Mouse (Mus musculus) liver, adult 2 months (tissue): ENCODE results near the gene Slc2a3. TPM values are rescaled to one million over a fixed set of nuclear protein-coding genes. Genes with fewer than 3 reads are reported as not detected.

Source experiments
- DNase-seq: peaks from one replicate; pipeline ENCODE4 v3.0.0-alpha.2; 2011; ENCODE audit warnings: low read depth, low spot score; ENCODE audit errors: extremely low read depth
- H3K27ac ChIP-seq: fragments of 200-500 bp; replicated peaks from 2 replicates; pipeline ENCODE4 v1.5.1; 2012; ENCODE audit warnings: low read depth, mild to moderate bottlenecking, control low read depth, inconsistent platforms, low read length; ENCODE audit not compliant: insufficient read depth
- H3K27me3 ChIP-seq: fragments of 200-500 bp; 2 replicates; pipeline ENCODE4 v1.6.1; 2012; ENCODE audit warnings: mild to moderate bottlenecking, moderate library complexity, low read length, inconsistent platforms; ENCODE audit not compliant: control insufficient read depth, insufficient read depth
- H3K36me3 ChIP-seq: fragments of 200-500 bp; 2 replicates; pipeline ENCODE4 v1.6.1; 2012; ENCODE audit warnings: low read length, inconsistent platforms; ENCODE audit not compliant: control insufficient read depth, insufficient read depth
- H3K4me1 ChIP-seq: fragments of 200-500 bp; 2 replicates; pipeline ENCODE4 v1.6.1; 2011; ENCODE audit warnings: low read length; ENCODE audit not compliant: control insufficient read depth, insufficient read depth
- H3K4me3 ChIP-seq: fragments of 200-500 bp; 2 replicates; pipeline ENCODE4 v1.5.1; 2011; ENCODE audit warnings: low read depth, mild to moderate bottlenecking, control low read depth, low read length, moderate library complexity; ENCODE audit not compliant: insufficient read depth
- H3K79me2 ChIP-seq: fragments of 200-500 bp; 2 replicates; pipeline ENCODE4 v1.6.1; 2012; ENCODE audit warnings: inconsistent platforms, mild to moderate bottlenecking, low read length, moderate library complexity; ENCODE audit not compliant: control insufficient read depth, insufficient read depth
- H3K9ac ChIP-seq: fragments of 200-500 bp; 2 replicates; pipeline ENCODE4 v1.6.1; 2012; ENCODE audit warnings: low read depth, mild to moderate bottlenecking, control low read depth, inconsistent platforms, low read length
- CTCF ChIP-seq: fragments of 200-500 bp; IDR thresholded peaks from 2 replicates; pipeline ENCODE4 v1.5.1; 2011; ENCODE audit warnings: low read depth, low read length, control low read depth
- POLR2A ChIP-seq: fragments of 200-500 bp; IDR thresholded peaks from 2 replicates; pipeline ENCODE4 v1.6.1; 2011; ENCODE audit warnings: low read length, control low read depth; ENCODE audit not compliant: insufficient read depth; ENCODE audit errors: extremely low read depth
- WGBS: fragments of 180-500 bp; shearing (Covaris S2); methylation state at CpG from one replicate; pipeline ENCODE4 v1.1.7; 2018; 5-methylcytosine and 5-hydroxymethylcytosine counted together
- polyA plus RNA-seq: library from polyadenylated mRNA; depleted of rRNA; stranded (reverse); fragments of >200 nt; gene quantifications from 2 replicates; pipeline ENCODE4 v1.2.3, GENCODE M21; 2012
- total RNA-seq: library from RNA; depleted of rRNA; stranded (reverse); fragments of >200 nt; gene quantifications from 2 replicates; pipeline ENCODE4 v1.2.3, GENCODE M21; 2014

Slc2a3 gene
- total and polyA plus RNA-seq, 2 experiments, result 0.28 to 0.66 TPM

DNA sequence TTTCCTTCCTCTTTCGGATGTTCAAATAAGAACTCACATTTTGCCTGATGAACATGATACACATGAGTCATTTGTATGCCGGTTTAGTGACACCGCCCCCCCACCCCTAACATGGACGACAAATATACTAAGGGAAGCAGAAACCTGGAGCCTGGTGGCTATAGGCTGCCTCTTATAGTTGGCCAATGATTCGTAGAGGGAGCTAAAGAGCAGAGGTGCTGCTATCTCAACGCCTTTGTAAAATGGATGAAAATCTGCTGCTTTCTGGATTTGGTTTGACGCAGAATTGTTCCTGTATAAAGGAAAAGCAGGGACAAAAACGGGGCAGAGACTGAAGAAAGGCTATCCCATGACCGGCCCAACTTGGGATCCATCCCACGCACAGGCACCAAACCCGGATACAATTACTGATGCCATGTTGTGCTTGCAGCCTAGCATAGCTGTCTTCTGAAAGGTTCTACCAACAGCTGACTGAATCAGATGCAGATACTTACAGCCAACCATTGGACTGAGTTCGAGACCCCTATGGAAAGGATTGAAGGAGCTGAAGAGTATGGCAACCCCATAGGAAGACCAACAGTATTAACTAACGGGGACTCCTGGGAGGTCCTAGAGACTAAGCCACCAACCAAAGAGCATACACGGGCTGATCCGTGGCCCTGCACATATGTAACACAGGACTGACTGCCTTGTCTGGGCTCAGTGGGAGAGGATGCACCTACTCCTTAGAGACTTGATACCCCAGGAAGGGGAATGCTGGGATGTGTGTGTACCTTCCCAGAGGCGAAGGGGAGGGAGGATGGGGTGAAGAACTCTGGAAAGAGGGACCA is 10.5 kb upstream of the Slc2a3 start:
- no peaks in the 10 kb centered on the region for H3K36me3 ChIP-seq
- peak overlapping the region; percentile 25; the same call in 1 of the 2 replicates for H3K4me3 ChIP-seq
- TF ChIP-seq CTCF (no peak), POLR2A (no peak)
- peak overlapping the region; percentile 55 for H3K9ac ChIP-seq
- WGBS, result 36% methylated on average over 16 of the region's 16 CpGs
- H3K4me1 ChIP-seq, result peaks cover 2% of the 10 kb centered on the region; the same call in 1 of the 2 replicates
- no peaks in the 10 kb centered on the region for H3K79me2 ChIP-seq
- DNase-seq, result no peak
- H3K27me3 ChIP-seq, result no peaks in the 10 kb centered on the region
- H3K27ac ChIP-seq, result peak overlapping the region; percentile 26; the same call in 1 of the 2 replicates

DNA sequence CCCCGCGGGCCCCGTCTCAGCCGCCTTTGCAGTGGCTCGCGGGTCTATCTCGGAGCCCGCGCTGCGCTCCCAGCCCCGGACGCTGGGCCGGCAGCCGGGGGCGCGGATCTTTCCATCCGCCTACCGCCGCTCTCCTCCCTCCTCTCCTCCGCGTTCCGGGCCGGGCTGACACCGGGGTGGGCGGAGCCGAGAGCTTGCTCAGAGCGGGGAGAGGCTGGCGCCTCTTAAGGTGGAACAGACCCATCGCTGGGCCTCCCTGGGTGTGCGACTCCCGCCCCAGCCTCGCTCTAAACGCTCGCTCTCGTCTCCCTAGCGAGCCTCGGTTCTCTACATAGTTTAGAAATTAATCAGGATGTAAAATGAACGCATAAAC is 9.8 kb upstream of the Slc2a3 start:
- Histone ChIP-seq H3K27ac (peak overlapping the region; percentile 97), H3K27me3 (no peaks in the 10 kb centered on the region), H3K79me2 (no peaks in the 10 kb centered on the region), H3K4me3 (peak overlapping the region; percentile 64), H3K9ac (peak overlapping the region; percentile 77), H3K36me3 (no peaks in the 10 kb centered on the region), H3K4me1 (peaks cover 2% of the 10 kb centered on the region; the same call in 1 of the 2 replicates)
- peak; percentile 4; the same call in 1 of the 2 replicates for TF ChIP-seq CTCF
- TF ChIP-seq POLR2A, result peak; percentile 68; the same call in 1 of the 2 replicates
- peak; percentile 77 for DNase-seq
- WGBS, result 1% methylated on average over 38 of the region's 38 CpGs

DNA sequence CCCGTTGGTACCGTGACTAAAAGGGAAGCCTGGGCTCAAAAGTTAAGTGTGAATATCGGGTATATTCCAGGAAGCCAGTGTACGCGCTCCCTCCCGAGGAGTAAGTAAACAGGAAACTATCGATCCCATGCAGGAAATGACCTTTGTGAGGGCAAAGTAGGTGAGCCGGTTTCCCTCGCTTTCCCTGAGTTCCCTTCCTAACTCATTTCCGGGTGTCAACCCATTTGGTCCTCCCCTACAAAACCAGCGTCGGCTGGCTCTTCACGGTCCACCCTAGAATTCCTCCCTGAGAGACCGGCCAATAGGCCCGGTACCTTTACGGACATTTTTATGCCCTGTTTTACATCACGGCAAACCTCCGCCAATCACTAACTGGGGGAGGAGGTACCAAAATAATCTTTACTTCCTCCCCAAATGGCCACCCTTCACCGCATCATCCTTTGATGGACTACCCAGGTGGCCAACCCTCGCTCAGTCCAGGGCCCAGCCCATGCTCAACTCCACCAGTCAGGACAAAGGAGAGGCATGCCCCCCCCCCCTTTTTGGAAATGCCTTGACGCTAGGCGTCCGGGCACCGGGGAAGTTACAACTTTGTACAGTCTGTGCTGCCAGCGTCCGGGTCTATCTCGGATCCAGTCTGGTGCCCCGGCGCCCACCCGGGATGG is 9.3 kb upstream of the Slc2a3 start:
- Histone ChIP-seq H3K79me2 (no peaks in the 10 kb centered on the region), H3K27me3 (no peaks in the 10 kb centered on the region), H3K4me3 (peak overlapping the region; percentile 64), H3K27ac (peak overlapping the region; percentile 97), H3K4me1 (peaks cover 2% of the 10 kb centered on the region; the same call in 1 of the 2 replicates), H3K36me3 (no peaks in the 10 kb centered on the region), H3K9ac (peak overlapping the region; percentile 77)
- WGBS, result under 1% methylated on average over 30 of the region's 30 CpGs
- DNase-seq, result peak; percentile 98
- TF ChIP-seq POLR2A (no peak), CTCF (no peak)

DNA sequence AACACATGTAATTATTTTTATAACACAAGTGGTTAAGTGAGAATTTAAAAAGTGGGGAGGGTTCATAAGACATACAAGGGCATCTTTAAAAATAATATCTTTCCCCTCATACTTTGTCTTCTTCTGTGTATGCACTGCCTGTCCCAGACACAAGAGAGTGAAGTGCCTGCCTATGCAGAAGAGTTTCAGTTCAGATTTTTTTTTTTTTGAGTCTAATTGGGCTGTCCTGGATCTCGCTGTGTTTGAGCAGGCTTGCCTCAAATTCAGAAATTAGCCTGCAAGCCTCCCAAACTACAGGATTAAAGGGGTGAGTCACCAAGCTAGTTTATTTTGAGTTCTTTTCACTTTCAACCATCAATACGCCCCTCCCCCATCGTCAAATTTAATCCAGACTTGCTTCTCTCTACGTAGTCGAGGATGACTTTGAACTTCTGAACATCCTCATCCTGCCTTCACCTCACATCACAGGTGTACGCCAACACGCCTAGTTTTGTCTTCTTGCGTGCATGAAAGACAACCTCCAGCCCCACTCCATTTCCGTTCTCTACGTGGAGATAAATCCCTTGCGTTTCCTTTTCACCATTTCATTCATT is 8.7 kb upstream of the Slc2a3 start:
- no peaks in the 10 kb centered on the region for H3K36me3 ChIP-seq
- H3K27ac ChIP-seq, result peak overlapping the region; percentile 66
- H3K4me1 ChIP-seq, result peaks cover 2% of the 10 kb centered on the region; the same call in 1 of the 2 replicates
- H3K79me2 ChIP-seq, result no peaks in the 10 kb centered on the region
- no peaks in the 10 kb centered on the region for H3K27me3 ChIP-seq
- no peak for DNase-seq
- TF ChIP-seq POLR2A (no peak), CTCF (no peak)
- H3K4me3 ChIP-seq, result peak overlapping the region; percentile 25
- WGBS, result 5% methylated on average over 11 of the region's 11 CpGs
- peak overlapping the region; percentile 48 for H3K9ac ChIP-seq

DNA sequence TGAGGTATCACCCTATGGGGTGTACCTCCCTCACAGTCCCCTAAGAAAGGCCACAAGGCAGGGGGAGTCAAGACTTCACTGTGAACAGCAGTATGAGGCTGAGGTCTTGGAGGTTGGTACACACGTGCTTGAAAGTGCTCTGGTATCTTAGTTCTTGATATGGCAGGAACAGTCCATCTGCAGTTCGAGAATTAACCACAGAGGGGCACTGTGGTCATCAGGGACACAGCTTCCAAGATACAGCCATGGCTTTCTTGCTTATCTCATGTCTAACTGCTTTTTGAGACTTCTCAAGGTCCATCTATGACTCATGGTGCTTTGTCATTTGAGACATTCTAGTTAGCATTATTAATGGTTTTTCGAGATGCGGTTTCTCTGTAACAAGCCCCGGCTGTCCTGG is 3.0 kb upstream of the Slc2a3 start:
- no peak overlapping the region for H3K9ac ChIP-seq
- H3K4me1 ChIP-seq, result peaks cover 4% of the 10 kb centered on the region; the same call in 1 of the 2 replicates
- no peak overlapping the region for H3K27ac ChIP-seq
- TF ChIP-seq CTCF (peak; percentile 68), POLR2A (no peak)
- H3K79me2 ChIP-seq, result no peaks in the 10 kb centered on the region
- no peaks in the 10 kb centered on the region for H3K36me3 ChIP-seq
- 26% methylated on average over 5 of the region's 5 CpGs for WGBS
- peak; percentile 54 for DNase-seq
- H3K27me3 ChIP-seq, result peaks cover 6% of the 10 kb centered on the region
- H3K4me3 ChIP-seq, result no peak overlapping the region
